Mouse (Mus musculus) ES-E14 (cell line): ENCODE measurements around the gene Arhgap45. TPM values are rescaled to one million over a fixed set of nuclear protein-coding genes. Genes with fewer than 3 reads are reported as not detected.

Source experiments
- DNase-seq: peaks from one replicate; pipeline ENCODE4 v3.0.0-alpha.2; 2013; ENCODE audit warnings: low read depth, low spot score
- H3K27ac ChIP-seq: 2 replicates; pipeline ENCODE4 v1.5.1; 2012; ENCODE audit warnings: low read depth, mild to moderate bottlenecking, low read length, moderate library complexity, mixed read lengths; ENCODE audit not compliant: poor library complexity, insufficient read depth, severe bottlenecking
- H3K36me3 ChIP-seq: 2 replicates; pipeline ENCODE4 v1.6.1; 2012; ENCODE audit warnings: mild to moderate bottlenecking, low read length, moderate library complexity, mixed read lengths; ENCODE audit not compliant: control insufficient read depth, poor library complexity, insufficient read depth, severe bottlenecking
- H3K4me1 ChIP-seq, 2 experiments: fragments of 150-350 bp in 1 of 2; sonication (generic) in 1 of 2; 2 replicates each; pipeline ENCODE4 v1.6.1; 2012; ENCODE audit warnings: low read length in 2 of 2, mild to moderate bottlenecking in 1 of 2, mixed read lengths in 1 of 2; ENCODE audit not compliant: control insufficient read depth in 2 of 2, insufficient read depth in 2 of 2, poor library complexity in 1 of 2
- H3K4me3 ChIP-seq, 2 experiments: fragments of 150-350 bp in 1 of 2; sonication (generic) in 1 of 2; 2 replicates each; pipeline ENCODE4 v1.5.1; 2012; ENCODE audit warnings: low read length in 2 of 2, low read depth in 1 of 2, mild to moderate bottlenecking in 1 of 2, mixed read lengths in 1 of 2; ENCODE audit not compliant: insufficient read depth in 1 of 2, poor library complexity in 1 of 2, severe bottlenecking in 1 of 2
- H3K9ac ChIP-seq: 2 replicates; pipeline ENCODE4 v1.6.1; 2012; ENCODE audit warnings: low read depth, mild to moderate bottlenecking, low read length, mixed read lengths; ENCODE audit not compliant: poor library complexity, insufficient read depth, severe bottlenecking
- H3K9me3 ChIP-seq: fragments of 150-350 bp; sonication (generic); 2 replicates; pipeline ENCODE4 v1.6.1; 2012; ENCODE audit warnings: low read depth, mild to moderate bottlenecking, low read length; ENCODE audit not compliant: control insufficient read depth, insufficient read depth
- CHD2 ChIP-seq: IDR thresholded peaks from 2 replicates; pipeline ENCODE4 v1.6.1; 2014; ENCODE audit warnings: mild to moderate bottlenecking, low read depth, low read length, inconsistent platforms
- HCFC1 ChIP-seq: IDR thresholded peaks from 2 replicates; pipeline ENCODE4 v1.6.1; 2012; ENCODE audit warnings: low read length, inconsistent platforms, borderline replicate concordance; ENCODE audit not compliant: insufficient read depth
- MAFK ChIP-seq: IDR thresholded peaks from 2 replicates; pipeline ENCODE4 v1.6.1; 2014; ENCODE audit warnings: mild to moderate bottlenecking, low read depth, low read length, inconsistent platforms; ENCODE audit not compliant: insufficient read depth
- ZC3H11A ChIP-seq: IDR thresholded peaks from 2 replicates; pipeline ENCODE4 v1.6.1; 2012; ENCODE audit warnings: low read depth, mild to moderate bottlenecking, inconsistent platforms, low read length, borderline replicate concordance
- ZNF384 ChIP-seq: IDR thresholded peaks from 2 replicates; pipeline ENCODE4 v1.6.1; 2012; ENCODE audit warnings: low read depth, low read length, inconsistent platforms
- in situ Hi-C, 2 experiments: fragments of 600-800 bp; cut with MboI; formaldehyde crosslinking; loops; one replicate each; pipeline ENCODE4 v1.15.1; 2025; ENCODE audit warnings: low sequenced_read_pairs in 2 of 2, inconsistent platforms in 1 of 2; ENCODE audit not compliant: unreplicated experiment in 2 of 2
- total RNA-seq: library from RNA; depleted of rRNA; stranded (reverse); fragments of 300-350 nt; gene quantifications from 2 replicates; pipeline ENCODE4 v1.2.3, GENCODE M21; 2012

The Arhgap45 gene
- total RNA-seq, 1 experiment, result 17.0 TPM

GRCm38 (mm10) chr10:80056506-80056905 is 40.1 kb downstream of the Arhgap45 start:
- DNase-seq, result no peak
- H3K4me3 ChIP-seq, result peak overlapping the region in 1 of 2 experiments; percentile 34; a peak in 1 of 4 replicates
- no peak for TF ChIP-seq ZC3H11A
- no peak for TF ChIP-seq CHD2
- TF ChIP-seq HCFC1, result no peak
- TF ChIP-seq ZNF384, result no peak
- H3K9me3 ChIP-seq, result no peaks in the 10 kb centered on the region
- in situ Hi-C loops, result no loop called here
- no peak overlapping the region for H3K27ac ChIP-seq
- no peak overlapping the region for H3K9ac ChIP-seq
- H3K36me3 ChIP-seq, result peaks cover 49% of the 10 kb centered on the region
- H3K4me1 ChIP-seq, result peaks cover 5 to 21% of the 10 kb centered on the region in 2 experiments; a peak in 3 of 4 replicates

GRCm38 (mm10) chr10:80056976-80057682 is 40.7 kb downstream of the Arhgap45 start:
- Histone ChIP-seq H3K9ac (peak overlapping the region; percentile 29), H3K27ac (no peak overlapping the region), H3K4me1 (peaks cover 5 to 21% of the 10 kb centered on the region in 2 experiments; a peak in 3 of 4 replicates), H3K4me3 (peak overlapping the region; percentile 10 to 47; a peak in 3 of 4 replicates), H3K36me3 (peaks cover 52% of the 10 kb centered on the region), H3K9me3 (no peaks in the 10 kb centered on the region)
- TF ChIP-seq MAFK (no peak), HCFC1 (no peak), ZC3H11A (no peak), CHD2 (no peak; the same call in 1 of the 2 replicates), ZNF384 (no peak)
- no peak for DNase-seq
- in situ Hi-C loops, result no loop called here

- Histone ChIP-seq H3K4me3 (peak overlapping the region; percentile 10 to 47; a peak in 3 of 4 replicates), H3K4me1 (peaks cover 0 to 14% of the 10 kb centered on the region in 2 experiments; a peak in 3 of 4 replicates), H3K27ac (peak overlapping the region; percentile 3; the same call in 1 of the 2 replicates), H3K36me3 (peaks cover 58% of the 10 kb centered on the region), H3K9ac (peak overlapping the region; percentile 29), H3K9me3 (no peaks in the 10 kb centered on the region)
- in situ Hi-C loops, result no loop called here
- TF ChIP-seq CHD2 (no peak), HCFC1 (no peak), MAFK (no peak), ZC3H11A (no peak), ZNF384 (no peak)
- no peak for DNase-seq
These were observed 41.4 kb downstream of the Arhgap45 start for GRCm38 (mm10) chr10:80057683-80058326.

- DNase-seq, result no peak
- Histone ChIP-seq H3K4me1 (peaks cover 0 to 9% of the 10 kb centered on the region in 2 experiments; a peak in 2 of 4 replicates), H3K9ac (no peak overlapping the region), H3K27ac (no peak overlapping the region), H3K36me3 (peaks cover 55% of the 10 kb centered on the region; the same call in 1 of the 2 replicates), H3K4me3 (no peak overlapping the region), H3K9me3 (no peaks in the 10 kb centered on the region)
- TF ChIP-seq CHD2, result no peak
- in situ Hi-C loops, result no loop called here
These were observed 46.7 kb downstream of the Arhgap45 start for GRCm38 (mm10) chr10:80063104-80063503.
